Mouse (Mus musculus) brain, embryonic 14.5 days (tissue): ENCODE data around the gene Gm45521.
A peak's percentile ranks its signal among the peaks of the same experiment; 100 is the strongest.

Source experiments
- CTCF ChIP-seq: fragments of 200-500 bp; IDR thresholded peaks from 2 replicates; pipeline ENCODE4 v1.5.1; 2012; ENCODE audit warnings: inconsistent platforms, mild to moderate bottlenecking, moderate library complexity, borderline replicate concordance; ENCODE audit not compliant: insufficient read depth, insufficient read length; ENCODE audit errors: extremely low read depth
- POLR2A ChIP-seq: fragments of 200-500 bp; IDR thresholded peaks from 2 replicates; pipeline ENCODE4 v1.6.1; 2012; ENCODE audit warnings: mild to moderate bottlenecking, inconsistent platforms, borderline replicate concordance; ENCODE audit not compliant: poor library complexity, insufficient read depth, insufficient read length, severe bottlenecking; ENCODE audit errors: extremely low read depth

DNA sequence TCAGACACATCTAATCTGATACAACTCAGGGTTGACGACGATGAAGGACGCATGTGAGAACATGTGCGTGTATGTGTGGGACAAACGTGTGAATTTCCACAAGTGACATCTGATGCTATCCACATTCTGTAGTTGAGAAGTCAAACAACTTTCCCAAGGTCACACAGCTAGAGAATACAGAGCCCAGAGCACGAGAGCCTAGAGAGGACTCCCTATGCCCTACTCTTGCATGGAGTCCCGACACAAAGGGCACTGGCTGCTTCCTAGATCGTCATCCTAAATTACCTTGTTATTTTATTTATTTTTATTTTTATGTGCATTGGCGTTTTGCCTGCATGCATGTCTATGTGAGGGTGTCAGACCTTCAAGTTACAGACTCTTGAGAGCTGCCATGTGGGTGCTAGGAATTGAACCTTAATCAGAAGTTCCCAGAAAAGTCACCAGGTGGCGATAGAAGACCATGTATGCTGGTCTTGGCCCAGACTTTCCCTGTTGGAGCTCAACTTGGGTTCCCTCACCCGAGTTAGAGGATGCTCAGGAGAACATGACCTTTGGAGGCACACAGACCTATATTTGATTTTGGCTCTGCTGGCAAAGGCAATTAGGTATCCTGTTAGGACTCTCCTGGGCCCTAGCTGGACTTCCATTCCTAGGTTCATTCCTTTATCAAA lies 7.3 kb downstream of the Gm45521 start:
- TF ChIP-seq CTCF (peak; percentile 78; the same call in 1 of the 2 replicates), POLR2A (no peak)
